Mouse (Mus musculus) forebrain, embryonic 12.5 days (tissue): Measurements from ENCODE around the gene Ccl11. TPM values are rescaled to one million over a fixed set of nuclear protein-coding genes. Genes with fewer than 3 reads are reported as not detected.

ENCODE experiments used
- ATAC-seq: fragments of 200-750 bp; cut with Nextera tagmentation; 2 replicates; pipeline ENCODE4 v1.8.0; 2017; ENCODE audit warnings: moderate TSS enrichment; ENCODE audit not compliant: low FRiP score
- H3K27ac ChIP-seq: fragments of 300-500 bp; sonication (generic); 2 replicates; pipeline ENCODE4 v1.5.1; 2016; ENCODE audit warnings: mild to moderate bottlenecking
- H3K27me3 ChIP-seq: fragments of 300-500 bp; sonication (generic); 2 replicates; pipeline ENCODE4 v1.6.1; 2016; ENCODE audit warnings: mild to moderate bottlenecking
- H3K36me3 ChIP-seq: fragments of 300-500 bp; sonication (generic); replicated peaks from 2 replicates; pipeline ENCODE4 v1.6.1; 2016; ENCODE audit warnings: mild to moderate bottlenecking
- H3K4me1 ChIP-seq: fragments of 300-500 bp; sonication (generic); 2 replicates; pipeline ENCODE4 v1.6.1; 2016
- H3K4me2 ChIP-seq: fragments of 300-500 bp; sonication (generic); 2 replicates; pipeline ENCODE4 v1.6.1; 2016; ENCODE audit warnings: mild to moderate bottlenecking, moderate library complexity
- H3K4me3 ChIP-seq: fragments of 300-500 bp; sonication (generic); replicated peaks from 2 replicates; pipeline ENCODE4 v1.5.1; 2016; ENCODE audit warnings: mild to moderate bottlenecking
- H3K9ac ChIP-seq: fragments of 300-500 bp; sonication (generic); 2 replicates; pipeline ENCODE4 v1.6.1; 2016; ENCODE audit warnings: mild to moderate bottlenecking
- H3K9me3 ChIP-seq: fragments of 300-500 bp; sonication (generic); 2 replicates; pipeline ENCODE4 v1.6.1; 2016
- WGBS: fragments of 180-500 bp; shearing (Covaris S2); methylation state at CpG from one replicate; pipeline ENCODE4 v1.1.7; 2016; 5-methylcytosine and 5-hydroxymethylcytosine counted together
- polyA plus RNA-seq: library from polyadenylated mRNA; unstranded; fragments of >200 nt; fragmentation: Nextera tagmentation; extraction: Ambion mirVana; gene quantifications from 2 replicates; pipeline ENCODE4 v1.2.1, GENCODE M21; 2016

Ccl11 gene
- polyA plus RNA-seq, 1 experiment from 2014 or later, result not detected

DNA sequence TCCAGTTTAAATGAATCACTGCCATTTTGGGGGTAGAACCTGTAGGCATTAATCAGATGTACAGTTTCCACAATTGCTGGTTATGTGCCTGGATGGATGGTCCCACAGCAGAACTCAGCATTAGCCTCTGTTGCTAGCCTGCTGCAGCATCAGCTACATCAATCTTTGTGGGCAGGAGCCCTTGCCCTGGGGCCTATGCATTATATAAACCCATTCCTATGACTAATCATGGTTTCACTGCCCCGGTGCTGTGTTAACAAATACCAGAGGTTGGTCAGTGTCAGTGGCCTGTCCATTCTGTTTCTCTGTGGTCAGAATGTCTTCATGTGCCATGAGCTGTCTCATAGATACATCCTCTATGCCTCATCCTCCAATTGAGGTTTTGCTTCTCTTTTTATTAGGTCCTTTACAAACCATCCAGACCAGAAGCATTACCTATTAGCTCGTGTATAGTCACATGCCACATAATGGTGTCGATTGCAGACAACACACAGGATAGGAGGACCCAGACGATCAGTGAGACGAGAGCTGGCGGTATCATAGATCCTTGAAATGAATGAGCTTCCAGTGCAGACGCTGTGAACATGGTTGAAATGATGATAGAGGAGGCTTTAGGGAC lies 9.4 kb downstream of the Ccl11 start:
- H3K4me3 ChIP-seq, result no peak overlapping the region
- no peak overlapping the region for H3K4me2 ChIP-seq
- H3K27ac ChIP-seq, result no peak overlapping the region
- 84% methylated on average over 7 of the region's 7 CpGs for WGBS
- ATAC-seq, result no peak
- H3K36me3 ChIP-seq, result no peaks in the 10 kb centered on the region
- H3K9me3 ChIP-seq, result no peaks in the 10 kb centered on the region
- H3K4me1 ChIP-seq, result no peaks in the 10 kb centered on the region
- no peak overlapping the region for H3K9ac ChIP-seq
- no peaks in the 10 kb centered on the region for H3K27me3 ChIP-seq

DNA sequence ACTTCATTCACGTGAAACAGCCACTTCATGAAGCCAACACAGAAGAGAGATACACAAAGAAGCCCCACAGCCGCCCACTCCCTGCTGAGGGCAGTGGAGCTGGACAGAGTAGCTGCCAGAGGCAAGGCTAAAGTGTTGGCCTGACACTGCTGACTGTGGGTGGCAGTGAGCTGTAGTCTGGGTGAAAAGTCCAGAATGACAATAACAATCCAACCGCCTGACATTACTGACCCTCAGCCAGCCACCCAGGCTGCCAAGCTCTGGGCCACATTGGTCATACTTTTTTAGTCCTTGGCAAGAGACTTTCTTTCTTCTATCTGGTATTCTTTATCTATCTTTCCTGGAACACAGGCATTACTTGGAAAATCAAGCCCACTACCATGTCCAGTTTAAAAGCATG lies 13.5 kb downstream of the Ccl11 start:
- Histone ChIP-seq H3K27ac (no peak overlapping the region), H3K4me1 (no peaks in the 10 kb centered on the region)
- 76% methylated on average over 3 of the region's 3 CpGs for WGBS

DNA sequence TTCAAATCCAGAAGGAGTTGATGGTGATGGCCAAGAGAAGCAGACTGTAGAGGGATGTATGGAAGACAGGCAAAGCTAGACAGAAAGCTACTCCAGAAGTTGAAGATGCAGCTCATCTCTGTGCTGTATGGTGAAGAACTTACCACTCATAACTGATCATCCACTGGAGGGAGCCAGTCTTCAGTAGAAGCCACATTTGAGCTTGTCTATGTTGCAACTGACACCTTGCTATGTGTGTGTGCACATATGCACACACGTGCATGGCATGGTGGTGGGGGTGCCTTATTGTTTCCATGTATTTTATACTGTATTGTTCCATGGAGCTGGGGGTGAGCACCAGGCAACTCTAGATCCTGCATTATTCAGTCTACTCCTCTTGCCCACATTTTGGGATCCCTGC lies 14.8 kb downstream of the Ccl11 start:
- Histone ChIP-seq H3K27ac (no peak overlapping the region), H3K4me2 (no peak overlapping the region), H3K4me3 (no peak overlapping the region), H3K9me3 (no peaks in the 10 kb centered on the region), H3K9ac (no peak overlapping the region), H3K36me3 (no peaks in the 10 kb centered on the region), H3K27me3 (no peaks in the 10 kb centered on the region), H3K4me1 (no peaks in the 10 kb centered on the region)
- no peak for ATAC-seq
- 83% methylated on average over 1 of the region's 1 CpGs for WGBS

More for the DNA sequence above, 13.5 kb downstream of the Ccl11 start:
- ATAC-seq, result no peak
- Histone ChIP-seq H3K9me3 (no peaks in the 10 kb centered on the region), H3K36me3 (no peaks in the 10 kb centered on the region), H3K4me3 (no peak overlapping the region), H3K27me3 (no peaks in the 10 kb centered on the region), H3K9ac (no peak overlapping the region), H3K4me2 (no peak overlapping the region)

DNA sequence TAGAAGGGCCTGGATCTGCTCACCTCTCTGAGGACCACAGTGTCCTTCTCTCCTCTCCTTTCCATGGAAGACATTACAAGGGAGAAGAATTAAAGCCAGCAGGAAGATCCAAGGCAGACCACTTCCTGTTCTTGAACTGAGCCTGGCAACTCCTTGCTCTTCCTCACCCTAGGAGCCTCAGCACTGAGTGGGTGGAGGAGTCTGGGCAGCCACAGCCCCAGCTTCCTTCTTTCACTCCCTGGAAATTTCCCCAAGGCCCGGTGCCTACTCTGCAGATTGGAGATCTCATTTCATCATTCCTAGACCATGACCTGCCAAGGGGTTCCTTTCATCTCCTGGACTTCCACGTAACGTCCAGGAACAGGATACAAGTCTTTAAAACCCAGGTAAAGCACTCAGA lies 15.4 kb downstream of the Ccl11 start:
- no peak for ATAC-seq
- WGBS, result 91% methylated on average over 3 of the region's 3 CpGs
- H3K9ac ChIP-seq, result no peak overlapping the region
- no peak overlapping the region for H3K4me3 ChIP-seq
- no peak overlapping the region for H3K4me2 ChIP-seq
- H3K9me3 ChIP-seq, result no peaks in the 10 kb centered on the region
- H3K27ac ChIP-seq, result no peak overlapping the region
- no peaks in the 10 kb centered on the region for H3K36me3 ChIP-seq
- H3K4me1 ChIP-seq, result no peaks in the 10 kb centered on the region
- H3K27me3 ChIP-seq, result no peaks in the 10 kb centered on the region

DNA sequence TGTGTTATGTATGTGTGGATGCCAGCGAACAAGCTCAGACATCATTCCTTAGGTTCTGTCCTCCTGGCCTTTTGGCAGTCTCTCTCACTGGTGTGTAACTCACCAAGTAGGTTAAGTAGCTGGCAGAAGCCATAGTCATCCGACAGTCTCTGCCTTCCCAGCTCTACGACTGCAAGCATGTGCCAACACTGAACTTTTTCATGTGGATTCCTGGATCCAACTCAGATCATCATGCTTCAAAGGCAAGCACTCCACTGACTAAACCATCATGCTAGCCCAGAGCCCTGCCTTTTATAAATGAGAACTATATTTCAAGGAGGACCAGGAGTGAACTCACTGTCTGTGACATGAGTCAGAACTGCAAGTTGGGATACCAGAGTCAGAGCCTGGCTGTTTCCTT lies 16.1 kb downstream of the Ccl11 start:
- ATAC-seq, result no peak
- WGBS, result 90% methylated on average over 3 of the region's 3 CpGs
- H3K9ac ChIP-seq, result no peak overlapping the region
- no peaks in the 10 kb centered on the region for H3K27me3 ChIP-seq
- H3K4me2 ChIP-seq, result no peak overlapping the region
- H3K36me3 ChIP-seq, result no peaks in the 10 kb centered on the region
- H3K4me1 ChIP-seq, result no peaks in the 10 kb centered on the region
- H3K27ac ChIP-seq, result no peak overlapping the region
- H3K9me3 ChIP-seq, result no peaks in the 10 kb centered on the region
- no peak overlapping the region for H3K4me3 ChIP-seq

DNA sequence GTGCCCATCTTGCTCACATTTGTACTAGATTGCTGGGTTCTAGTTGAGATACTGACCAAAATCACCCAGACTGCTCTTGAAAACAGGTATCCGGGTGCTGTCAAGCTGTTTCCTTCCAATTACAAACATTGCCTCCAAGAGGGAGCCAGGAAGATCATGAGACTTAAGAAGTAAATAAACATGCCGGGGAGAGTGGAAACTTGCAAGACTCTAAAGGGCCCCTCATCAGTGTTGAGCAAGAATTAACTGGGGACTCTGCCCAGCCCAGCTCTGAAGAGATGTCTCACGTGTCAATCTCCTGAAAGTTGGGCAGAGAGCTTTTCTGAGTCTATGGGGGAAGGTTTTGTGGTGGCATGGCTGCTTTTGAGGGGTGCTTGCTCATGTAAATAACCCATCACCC lies 19.4 kb downstream of the Ccl11 start:
- ATAC-seq, result no peak
- no peaks in the 10 kb centered on the region for H3K4me1 ChIP-seq
- no peaks in the 10 kb centered on the region for H3K27me3 ChIP-seq
- H3K9me3 ChIP-seq, result no peaks in the 10 kb centered on the region
- 73% methylated on average over 3 of the region's 3 CpGs for WGBS
- H3K36me3 ChIP-seq, result no peaks in the 10 kb centered on the region
- no peak overlapping the region for H3K4me2 ChIP-seq
- no peak overlapping the region for H3K9ac ChIP-seq
- H3K27ac ChIP-seq, result no peak overlapping the region
- H3K4me3 ChIP-seq, result no peak overlapping the region

DNA sequence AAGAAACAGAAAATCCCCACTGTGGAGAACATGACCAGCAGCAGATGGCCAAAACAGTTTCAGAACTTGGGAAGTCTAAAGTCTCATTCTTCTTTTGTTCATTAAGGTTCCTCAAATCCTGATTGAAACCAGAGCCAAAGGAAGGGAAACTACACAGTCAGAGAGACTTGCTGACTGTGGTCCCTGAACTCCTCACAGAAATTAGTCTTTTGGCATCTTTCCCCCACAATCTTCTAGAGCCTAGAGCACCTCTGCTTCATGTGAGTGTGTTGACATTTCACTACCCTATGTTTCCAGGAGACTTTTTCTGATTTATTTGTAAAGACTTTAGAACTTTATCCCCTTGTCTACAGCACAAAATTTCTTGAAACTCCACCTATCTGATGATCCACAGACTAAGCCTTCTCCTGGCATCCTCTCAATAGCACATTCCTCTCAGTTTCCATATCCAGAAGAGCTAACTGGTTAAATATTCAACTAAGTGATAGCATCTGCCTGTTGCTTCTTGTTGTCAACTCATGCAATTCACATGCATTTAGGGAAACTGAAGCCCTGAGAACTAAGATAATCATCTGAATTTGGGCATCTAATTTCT lies 20.6 kb downstream of the Ccl11 start:
- H3K36me3 ChIP-seq, result no peaks in the 10 kb centered on the region
- H3K9ac ChIP-seq, result no peak overlapping the region
- ATAC-seq, result no peak
- no peak overlapping the region for H3K27ac ChIP-seq
- no peak overlapping the region for H3K4me2 ChIP-seq
- H3K27me3 ChIP-seq, result no peaks in the 10 kb centered on the region
- no peak overlapping the region for H3K4me3 ChIP-seq
- no peaks in the 10 kb centered on the region for H3K4me1 ChIP-seq
- no peaks in the 10 kb centered on the region for H3K9me3 ChIP-seq

DNA sequence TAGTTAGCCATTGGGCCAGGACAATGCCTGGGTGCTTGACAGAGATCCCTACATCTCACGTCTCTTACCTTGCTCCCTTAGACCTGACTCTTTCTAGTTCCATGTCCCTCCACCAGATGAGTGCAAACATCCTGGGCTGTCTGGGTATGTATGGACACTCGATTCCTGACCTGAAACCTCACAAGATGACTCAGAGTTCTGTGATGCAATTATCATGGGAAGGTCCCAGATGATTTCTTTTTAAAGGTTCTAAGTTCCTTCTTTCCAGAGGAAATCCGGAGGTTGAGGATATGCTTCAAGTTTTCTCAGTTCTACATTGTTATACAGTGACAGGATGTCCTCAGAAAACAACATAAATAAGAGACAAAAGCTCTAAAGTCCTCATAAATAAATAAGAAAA lies 23.2 kb downstream of the Ccl11 start:
- no peak for ATAC-seq
- no peak overlapping the region for H3K4me2 ChIP-seq
- no peaks in the 10 kb centered on the region for H3K36me3 ChIP-seq
- H3K4me3 ChIP-seq, result no peak overlapping the region
- H3K27ac ChIP-seq, result no peak overlapping the region
- no peaks in the 10 kb centered on the region for H3K27me3 ChIP-seq
- no peaks in the 10 kb centered on the region for H3K9me3 ChIP-seq
- 85% methylated on average over 3 of the region's 3 CpGs for WGBS
- H3K4me1 ChIP-seq, result no peaks in the 10 kb centered on the region
- H3K9ac ChIP-seq, result no peak overlapping the region

DNA sequence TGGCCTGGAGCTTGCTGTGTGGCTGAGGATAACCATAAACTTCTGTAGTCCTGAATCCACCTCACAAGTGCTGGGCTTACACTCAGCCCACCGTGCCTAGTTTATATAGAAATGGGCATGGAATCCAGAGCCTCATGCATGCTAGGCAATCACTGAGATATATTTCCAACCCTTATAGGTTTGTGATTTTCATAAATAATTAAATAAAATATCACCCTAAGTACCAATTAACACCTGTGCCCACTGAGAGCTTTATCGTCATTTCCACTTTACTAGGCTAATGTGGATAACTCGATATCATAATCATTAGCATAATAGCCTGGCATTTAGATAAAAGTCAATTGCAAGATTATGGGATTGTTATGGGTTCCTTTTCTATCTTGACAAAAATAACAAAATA lies 26.7 kb downstream of the Ccl11 start:
- Histone ChIP-seq H3K4me3 (no peak overlapping the region), H3K9me3 (no peaks in the 10 kb centered on the region), H3K9ac (no peak overlapping the region), H3K4me1 (no peaks in the 10 kb centered on the region), H3K36me3 (no peaks in the 10 kb centered on the region), H3K4me2 (no peak overlapping the region), H3K27ac (no peak overlapping the region), H3K27me3 (no peaks in the 10 kb centered on the region)
- 87% methylated on average over 3 of the region's 3 CpGs for WGBS
- ATAC-seq, result no peak

DNA sequence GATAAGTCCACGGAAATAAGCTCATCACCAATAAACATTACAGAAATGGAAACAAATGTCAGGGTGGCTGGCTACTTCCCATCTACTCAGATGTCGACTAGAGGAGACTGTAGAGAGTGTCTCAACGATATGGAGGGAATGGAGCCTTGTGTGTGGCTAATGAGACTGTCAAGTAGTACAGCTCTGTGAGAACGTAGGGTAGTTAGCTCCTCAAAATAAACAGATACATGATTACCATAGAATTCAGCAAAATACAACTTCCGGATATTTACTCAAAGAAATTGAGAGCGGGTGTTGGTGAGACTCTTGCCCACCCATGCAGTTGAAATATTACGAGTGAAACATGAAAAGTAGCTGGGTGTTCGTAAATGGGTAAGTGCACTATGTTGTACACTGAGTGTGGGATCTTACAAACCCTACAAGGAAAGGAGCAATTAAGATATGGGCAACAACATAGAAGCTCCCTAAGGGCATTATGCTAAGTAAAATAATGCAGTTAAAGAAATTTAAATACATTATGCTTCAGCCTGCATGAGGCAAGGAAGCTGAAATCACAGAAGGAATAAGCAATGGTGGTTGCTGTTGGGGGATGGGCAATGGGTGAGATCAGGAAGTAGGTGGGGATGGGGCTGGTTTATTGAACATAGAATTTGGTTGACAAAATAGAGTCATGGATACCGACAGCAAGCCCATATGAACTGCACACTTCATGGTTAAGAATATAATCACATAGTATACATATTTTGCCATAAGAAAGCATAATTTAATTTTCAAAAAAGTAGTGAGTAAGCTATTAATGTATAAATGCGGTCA lies 42.1 kb downstream of the Ccl11 start:
- WGBS, result 90% methylated on average over 10 of the region's 10 CpGs
- Histone ChIP-seq H3K4me3 (no peak overlapping the region), H3K27me3 (no peaks in the 10 kb centered on the region), H3K4me1 (no peaks in the 10 kb centered on the region), H3K9me3 (no peaks in the 10 kb centered on the region), H3K27ac (no peak overlapping the region), H3K36me3 (no peaks in the 10 kb centered on the region), H3K9ac (no peak overlapping the region), H3K4me2 (no peak overlapping the region)
- ATAC-seq, result no peak

DNA sequence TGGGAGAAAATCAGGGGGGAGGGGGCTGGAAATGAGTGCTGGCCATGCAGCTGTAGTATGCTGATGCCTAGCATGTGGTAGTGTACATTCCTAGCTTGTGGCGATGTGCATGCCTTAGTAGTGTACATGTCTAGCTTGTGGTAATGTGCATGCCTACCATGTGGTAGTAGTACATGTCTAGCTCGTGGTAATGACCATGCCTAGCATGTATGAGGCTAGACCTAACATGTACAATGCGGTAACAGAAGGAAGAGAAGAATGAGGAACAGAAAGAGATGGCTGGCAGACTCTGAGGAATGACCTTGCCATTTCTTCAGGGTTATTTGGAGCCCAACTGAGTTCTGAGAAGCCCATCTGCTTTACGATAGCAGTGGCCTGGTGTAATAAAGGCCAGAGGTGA lies 43.5 kb downstream of the Ccl11 start:
- Histone ChIP-seq H3K4me3 (no peak overlapping the region), H3K4me1 (no peaks in the 10 kb centered on the region), H3K27me3 (no peaks in the 10 kb centered on the region), H3K9me3 (no peaks in the 10 kb centered on the region), H3K27ac (no peak overlapping the region), H3K36me3 (no peaks in the 10 kb centered on the region), H3K4me2 (no peak overlapping the region), H3K9ac (no peak overlapping the region)
- no peak for ATAC-seq
- 91% methylated on average over 4 of the region's 4 CpGs for WGBS

DNA sequence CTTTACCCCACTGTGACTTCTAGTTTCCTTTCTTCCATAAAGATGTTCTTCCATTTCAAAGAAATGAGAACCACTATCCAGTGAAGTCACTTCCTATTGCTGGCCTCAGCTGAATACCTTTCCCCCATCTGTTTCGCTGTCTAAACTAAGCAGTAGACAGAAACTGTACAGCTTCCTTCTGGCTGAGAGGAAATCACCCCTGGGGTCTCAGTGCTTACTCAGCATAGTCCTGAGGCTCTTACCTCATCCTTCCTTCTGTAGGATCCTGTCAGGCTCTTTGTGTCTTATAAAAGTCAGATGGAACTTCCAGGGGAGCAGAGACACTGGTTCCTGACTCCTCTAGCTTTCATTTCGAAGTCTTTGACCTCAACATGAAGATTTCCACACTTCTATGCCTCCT lies 43.9 kb downstream of the Ccl11 start, which contains the start of gene Ccl12:
Gene Ccl12, plus strand, starts transcription at position 317 of the 400 bp plus-strand sequence.
- Histone ChIP-seq H3K4me1 (no peaks in the 10 kb centered on the region), H3K9ac (no peak within 1 kb of the TSS), H3K4me2 (no peak within 1 kb of the TSS), H3K4me3 (no peak within 1 kb of the TSS), H3K27ac (no peak within 1 kb of the TSS), H3K36me3 (no peaks in the 10 kb centered on the region), H3K9me3 (no peaks in the 10 kb centered on the region), H3K27me3 (no peaks in the 10 kb centered on the region)
- WGBS, result 72% methylated on average over 2 of the region's 2 CpGs
- no peak for ATAC-seq

DNA sequence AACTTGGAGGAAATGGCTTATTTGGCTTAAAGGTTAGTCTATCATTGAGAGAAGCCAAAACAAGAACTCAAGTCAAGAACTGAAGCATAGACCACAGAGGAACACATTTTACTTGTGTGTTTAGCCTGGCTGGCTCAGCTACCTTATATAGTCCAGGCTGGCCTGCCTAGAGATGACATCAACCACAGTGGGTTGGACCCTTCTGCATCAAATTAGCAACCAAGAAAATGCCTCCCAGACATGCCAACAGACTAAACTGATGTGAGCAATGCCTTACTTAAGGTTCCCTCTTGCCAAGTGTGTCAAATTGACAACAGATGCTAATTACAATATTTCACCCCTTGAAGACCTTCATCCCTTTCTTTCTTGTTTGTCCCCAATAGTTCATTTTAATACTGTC lies 52.0 kb downstream of the Ccl11 start:
- H3K9ac ChIP-seq, result no peak overlapping the region
- no peaks in the 10 kb centered on the region for H3K9me3 ChIP-seq
- ATAC-seq, result no peak
- no peaks in the 10 kb centered on the region for H3K27me3 ChIP-seq
- H3K27ac ChIP-seq, result no peak overlapping the region
- no peaks in the 10 kb centered on the region for H3K36me3 ChIP-seq
- H3K4me2 ChIP-seq, result no peak overlapping the region
- H3K4me1 ChIP-seq, result no peaks in the 10 kb centered on the region
- no peak overlapping the region for H3K4me3 ChIP-seq
